Mouse (Mus musculus) midbrain, embryonic 15.5 days (tissue): ENCODE measurements around the gene Pkn2. TPM values are rescaled to one million over a fixed set of nuclear protein-coding genes. Genes with fewer than 3 reads are reported as not detected.

Experiments used
- ATAC-seq: fragments of 200-750 bp; cut with Nextera tagmentation; replicated peaks from 2 replicates; pipeline ENCODE4 v1.8.0; 2017; ENCODE audit warnings: moderate TSS enrichment
- H3K27ac ChIP-seq: fragments of 300-500 bp; sonication (generic); 2 replicates; pipeline ENCODE4 v1.5.1; 2015; ENCODE audit warnings: mild to moderate bottlenecking, inconsistent platforms
- H3K27me3 ChIP-seq: fragments of 300-500 bp; sonication (generic); replicated peaks from 2 replicates; pipeline ENCODE4 v1.6.1; 2015; ENCODE audit warnings: inconsistent platforms
- H3K36me3 ChIP-seq: fragments of 300-500 bp; sonication (generic); replicated peaks from 2 replicates; pipeline ENCODE4 v1.6.1; 2015; ENCODE audit warnings: inconsistent platforms
- H3K4me1 ChIP-seq: fragments of 300-500 bp; sonication (generic); 2 replicates; pipeline ENCODE4 v1.6.1; 2015; ENCODE audit warnings: inconsistent platforms
- H3K4me2 ChIP-seq: fragments of 300-500 bp; sonication (generic); 2 replicates; pipeline ENCODE4 v1.6.1; 2015; ENCODE audit warnings: inconsistent platforms, mild to moderate bottlenecking, moderate library complexity
- H3K4me3 ChIP-seq: fragments of 300-500 bp; sonication (generic); 2 replicates; pipeline ENCODE4 v1.5.1; 2015; ENCODE audit warnings: mild to moderate bottlenecking, inconsistent platforms
- H3K9ac ChIP-seq: fragments of 300-500 bp; sonication (generic); 2 replicates; pipeline ENCODE4 v1.6.1; 2015; ENCODE audit warnings: mild to moderate bottlenecking, inconsistent platforms
- H3K9me3 ChIP-seq: fragments of 300-500 bp; sonication (generic); 2 replicates; pipeline ENCODE4 v1.6.1; 2016; ENCODE audit warnings: inconsistent platforms
- WGBS: fragments of 180-500 bp; shearing (Covaris S2); methylation state at CpG from one replicate; pipeline ENCODE4 v1.1.7; 2015; ENCODE audit warnings: mixed read lengths; 5-methylcytosine and 5-hydroxymethylcytosine counted together
- polyA plus RNA-seq: library from polyadenylated mRNA; unstranded; fragments of >200 nt; fragmentation: Nextera tagmentation; extraction: Ambion mirVana; gene quantifications from 2 replicates; pipeline ENCODE4 v1.2.1, GENCODE M21; 2015

Pkn2 gene
- polyA plus RNA-seq: 21.9 and 23.0 TPM in 2 replicates

DNA sequence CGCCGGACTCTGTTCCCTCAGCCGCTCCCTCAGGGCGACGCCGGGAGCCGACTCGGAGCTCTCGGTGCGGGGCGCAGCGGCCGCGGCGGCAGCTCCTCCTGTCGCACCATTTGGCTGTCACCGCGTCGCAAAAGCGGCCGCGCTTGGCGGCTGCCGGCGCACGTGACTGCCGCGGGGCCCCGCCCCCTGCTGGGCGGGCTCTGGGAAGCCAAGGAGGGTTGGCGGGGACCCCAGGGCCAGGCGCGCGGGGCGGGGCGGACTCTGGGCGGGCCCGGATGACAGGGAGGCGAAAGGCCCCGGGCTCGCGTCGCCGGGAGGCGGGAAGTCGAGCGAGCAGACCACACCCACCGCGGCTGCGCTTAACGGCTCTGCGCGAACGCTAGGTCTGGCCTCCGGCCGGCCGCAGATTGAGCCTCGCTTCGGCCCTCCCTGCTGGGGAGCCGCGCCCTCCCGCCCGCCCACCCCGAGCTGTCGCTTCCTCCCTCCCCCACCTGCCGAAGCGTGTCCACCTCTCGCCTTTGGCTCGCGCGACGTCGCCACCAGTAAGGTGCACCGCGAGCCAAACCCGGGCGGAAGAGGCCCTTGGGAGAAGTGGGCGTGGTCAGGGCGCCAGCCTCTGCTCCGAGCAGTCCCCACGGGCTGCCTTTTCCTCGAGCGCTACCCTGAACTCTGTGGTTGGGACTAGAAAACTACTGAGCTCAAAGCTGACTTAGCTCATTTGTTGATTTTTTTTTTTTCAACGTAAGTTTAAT is at the start of gene Pkn2:
TSS of gene Pkn2 (minus strand) at position 133 of the 752 bp plus-strand sequence.
- Histone ChIP-seq H3K9ac (peak within 1 kb of the TSS; percentile 95), H3K4me2 (peak within 1 kb of the TSS; percentile 68), H3K27me3 (no peaks in the 10 kb centered on the region), H3K4me3 (peak within 1 kb of the TSS; percentile 100), H3K36me3 (no peaks in the 10 kb centered on the region), H3K27ac (peak within 1 kb of the TSS; percentile 95), H3K9me3 (no peaks in the 10 kb centered on the region), H3K4me1 (peaks cover 15% of the 10 kb centered on the region)
- peak; percentile 99 for ATAC-seq
- WGBS: under 1% methylated on average over 78 of the region's 84 CpGs

GRCm38 (mm10) chr3:142929906-142930305 is 48.1 kb upstream of the Pkn2 start:
- Histone ChIP-seq H3K4me2 (no peak overlapping the region), H3K4me1 (no peaks in the 10 kb centered on the region), H3K36me3 (no peaks in the 10 kb centered on the region), H3K9ac (no peak overlapping the region), H3K4me3 (no peak overlapping the region), H3K27me3 (no peaks in the 10 kb centered on the region), H3K27ac (no peak overlapping the region), H3K9me3 (no peaks in the 10 kb centered on the region)
- ATAC-seq: no peak
- 90% methylated on average over 2 of the region's 2 CpGs for WGBS

- no peak overlapping the region for H3K27ac ChIP-seq
- H3K4me1 ChIP-seq: no peaks in the 10 kb centered on the region
- 91% methylated on average over 3 of the region's 3 CpGs for WGBS
- no peaks in the 10 kb centered on the region for H3K27me3 ChIP-seq
- no peak overlapping the region for H3K9ac ChIP-seq
- H3K4me3 ChIP-seq: no peak overlapping the region
- no peaks in the 10 kb centered on the region for H3K9me3 ChIP-seq
- ATAC-seq: 0 out of 2 replicates have a peak, but pooled peaks have one; percentile 17
- no peak overlapping the region for H3K4me2 ChIP-seq
- H3K36me3 ChIP-seq: no peaks in the 10 kb centered on the region
These were observed 45.5 kb upstream of the Pkn2 start for GRCm38 (mm10) chr3:142927311-142927710.

DNA sequence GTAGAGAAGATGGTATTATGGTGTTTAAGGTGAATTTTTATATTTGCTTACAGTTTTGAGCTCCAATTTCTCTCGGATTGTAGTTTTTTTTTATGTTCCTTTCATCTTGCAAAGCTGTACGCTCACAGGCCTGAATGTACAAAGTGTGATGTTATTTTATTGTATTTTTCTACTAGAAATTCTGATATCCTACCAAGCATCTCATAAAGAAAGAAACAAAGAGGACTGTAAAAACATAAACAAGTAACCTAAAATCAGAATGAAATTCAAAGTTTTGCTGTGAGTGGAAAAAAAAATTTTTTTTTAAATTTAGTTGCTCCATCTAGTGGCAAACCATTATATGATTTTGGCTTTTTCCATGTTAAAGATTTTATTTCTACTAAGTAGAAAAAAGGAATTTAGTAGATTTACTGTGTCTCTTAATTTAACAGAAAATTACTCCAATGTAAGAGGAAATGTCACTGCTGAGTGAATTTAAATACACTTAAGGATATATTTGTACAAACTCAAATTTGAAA is 43.1 kb upstream of the Pkn2 start:
- 88% methylated on average over 2 of the region's 2 CpGs for WGBS
- no peak overlapping the region for H3K4me3 ChIP-seq
- no peak for ATAC-seq

GRCm38 (mm10) chr3:142919070-142919469 is 37.3 kb upstream of the Pkn2 start:
- H3K9ac ChIP-seq: no peak overlapping the region
- H3K4me2 ChIP-seq: no peak overlapping the region
- no peaks in the 10 kb centered on the region for H3K4me1 ChIP-seq
- H3K9me3 ChIP-seq: no peaks in the 10 kb centered on the region
- no peak overlapping the region for H3K27ac ChIP-seq
- ATAC-seq: no peak
- H3K4me3 ChIP-seq: no peak overlapping the region
- no peaks in the 10 kb centered on the region for H3K27me3 ChIP-seq
- 70% methylated on average over 3 of the region's 3 CpGs for WGBS
- H3K36me3 ChIP-seq: no peaks in the 10 kb centered on the region

More for the DNA sequence above, 43.1 kb upstream of the Pkn2 start:
- H3K4me2 ChIP-seq: no peak overlapping the region
- no peak overlapping the region for H3K9ac ChIP-seq
- no peak overlapping the region for H3K27ac ChIP-seq
- no peaks in the 10 kb centered on the region for H3K36me3 ChIP-seq
- no peaks in the 10 kb centered on the region for H3K4me1 ChIP-seq
- no peaks in the 10 kb centered on the region for H3K27me3 ChIP-seq
- no peaks in the 10 kb centered on the region for H3K9me3 ChIP-seq

DNA sequence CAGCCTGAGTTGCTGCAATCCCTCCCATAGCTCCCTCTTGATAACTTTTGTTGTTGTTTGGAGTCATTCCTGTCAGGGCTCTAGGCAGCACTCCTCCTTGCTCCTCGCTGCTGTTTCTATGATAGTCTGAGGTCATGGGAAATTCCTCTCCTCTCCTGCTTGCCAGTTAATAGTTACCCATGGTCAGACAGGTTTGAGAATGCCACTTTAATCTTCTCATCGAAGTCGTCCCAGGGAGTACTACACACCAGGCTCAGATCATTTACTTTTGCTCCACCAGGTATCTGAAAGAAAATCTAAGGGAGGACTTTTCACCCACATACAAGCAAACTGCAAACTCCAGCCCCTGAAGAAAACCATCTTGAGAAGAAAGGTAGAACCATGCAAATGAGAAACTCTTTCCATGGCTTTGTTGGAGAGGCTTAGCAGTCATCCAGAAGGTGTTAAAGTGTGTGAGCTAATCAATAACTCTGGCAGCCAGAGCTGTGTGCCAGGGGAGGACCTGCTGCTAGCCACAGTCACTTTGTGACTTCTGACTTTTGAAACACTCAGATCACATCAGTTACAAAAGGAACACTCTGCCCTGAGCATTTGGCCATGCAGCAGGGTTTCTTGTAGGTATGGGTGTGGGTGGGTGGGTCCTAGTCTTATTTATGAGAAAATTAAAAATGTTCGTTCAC is 36.1 kb upstream of the Pkn2 start:
- Histone ChIP-seq H3K27me3 (no peaks in the 10 kb centered on the region), H3K9ac (no peak overlapping the region), H3K9me3 (no peaks in the 10 kb centered on the region), H3K4me1 (no peaks in the 10 kb centered on the region), H3K27ac (no peak overlapping the region), H3K4me3 (no peak overlapping the region), H3K4me2 (no peak overlapping the region), H3K36me3 (no peaks in the 10 kb centered on the region)
- ATAC-seq: no peak
- WGBS: 85% methylated on average over 4 of the region's 4 CpGs

GRCm38 (mm10) chr3:142917171-142917570 is 35.4 kb upstream of the Pkn2 start:
- no peaks in the 10 kb centered on the region for H3K36me3 ChIP-seq
- H3K9me3 ChIP-seq: no peaks in the 10 kb centered on the region
- WGBS: 92% methylated on average over 4 of the region's 4 CpGs
- ATAC-seq: no peak
- H3K9ac ChIP-seq: no peak overlapping the region
- no peaks in the 10 kb centered on the region for H3K4me1 ChIP-seq
- no peak overlapping the region for H3K27ac ChIP-seq
- H3K4me3 ChIP-seq: no peak overlapping the region
- H3K4me2 ChIP-seq: no peak overlapping the region
- no peaks in the 10 kb centered on the region for H3K27me3 ChIP-seq

GRCm38 (mm10) chr3:142913295-142913694 is 31.5 kb upstream of the Pkn2 start:
- no peak overlapping the region for H3K9ac ChIP-seq
- H3K27ac ChIP-seq: no peak overlapping the region
- no peaks in the 10 kb centered on the region for H3K4me1 ChIP-seq
- H3K9me3 ChIP-seq: no peaks in the 10 kb centered on the region
- no peak for ATAC-seq
- H3K4me3 ChIP-seq: no peak overlapping the region
- WGBS: 83% methylated on average over 1 of the region's 1 CpGs
- H3K27me3 ChIP-seq: no peaks in the 10 kb centered on the region
- no peak overlapping the region for H3K4me2 ChIP-seq
- H3K36me3 ChIP-seq: no peaks in the 10 kb centered on the region

- ATAC-seq: no peak
- H3K27ac ChIP-seq: no peak overlapping the region
- no peak overlapping the region for H3K9ac ChIP-seq
- H3K36me3 ChIP-seq: no peaks in the 10 kb centered on the region
- H3K4me1 ChIP-seq: no peaks in the 10 kb centered on the region
- WGBS: 85% methylated on average over 2 of the region's 2 CpGs
- no peak overlapping the region for H3K4me2 ChIP-seq
- no peaks in the 10 kb centered on the region for H3K27me3 ChIP-seq
- no peak overlapping the region for H3K4me3 ChIP-seq
- no peaks in the 10 kb centered on the region for H3K9me3 ChIP-seq
These were observed 17.9 kb upstream of the Pkn2 start for GRCm38 (mm10) chr3:142899683-142900082.

DNA sequence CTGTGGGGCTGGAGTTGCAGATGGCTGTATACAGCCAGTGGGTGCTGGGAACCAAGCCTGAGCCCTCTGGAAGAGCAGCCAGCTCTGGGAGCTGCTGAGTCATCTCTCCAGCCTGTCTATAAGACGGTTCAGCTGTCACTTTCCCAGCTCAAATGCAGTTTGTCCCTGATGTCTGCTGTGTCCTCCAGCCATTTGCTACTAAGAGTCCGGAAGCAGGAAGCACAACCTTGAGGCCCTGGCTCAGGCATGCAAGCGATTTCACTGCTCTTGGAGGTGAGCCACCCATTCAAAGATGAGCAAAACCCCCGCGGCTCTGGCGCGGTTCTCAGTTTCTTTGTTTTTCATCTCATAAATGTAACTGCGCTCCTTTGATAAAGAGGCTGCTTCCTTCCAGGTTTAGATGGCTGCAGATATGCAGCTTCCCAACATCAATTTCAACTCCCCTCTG is 17.2 kb upstream of the Pkn2 start:
- Histone ChIP-seq H3K36me3 (no peaks in the 10 kb centered on the region), H3K27me3 (no peaks in the 10 kb centered on the region), H3K4me2 (no peak overlapping the region), H3K9ac (no peak overlapping the region), H3K27ac (no peak overlapping the region), H3K9me3 (no peaks in the 10 kb centered on the region), H3K4me3 (no peak overlapping the region), H3K4me1 (no peaks in the 10 kb centered on the region)
- WGBS: 89% methylated on average over 8 of the region's 8 CpGs
- no peak for ATAC-seq

GRCm38 (mm10) chr3:142890442-142890841 is 8.6 kb upstream of the Pkn2 start:
- Histone ChIP-seq H3K27me3 (no peaks in the 10 kb centered on the region), H3K27ac (no peak overlapping the region), H3K9me3 (no peaks in the 10 kb centered on the region), H3K4me3 (no peak overlapping the region), H3K4me1 (no peaks in the 10 kb centered on the region), H3K9ac (no peak overlapping the region), H3K36me3 (no peaks in the 10 kb centered on the region), H3K4me2 (no peak overlapping the region)
- 86% methylated on average over 3 of the region's 3 CpGs for WGBS
- ATAC-seq: no peak

DNA sequence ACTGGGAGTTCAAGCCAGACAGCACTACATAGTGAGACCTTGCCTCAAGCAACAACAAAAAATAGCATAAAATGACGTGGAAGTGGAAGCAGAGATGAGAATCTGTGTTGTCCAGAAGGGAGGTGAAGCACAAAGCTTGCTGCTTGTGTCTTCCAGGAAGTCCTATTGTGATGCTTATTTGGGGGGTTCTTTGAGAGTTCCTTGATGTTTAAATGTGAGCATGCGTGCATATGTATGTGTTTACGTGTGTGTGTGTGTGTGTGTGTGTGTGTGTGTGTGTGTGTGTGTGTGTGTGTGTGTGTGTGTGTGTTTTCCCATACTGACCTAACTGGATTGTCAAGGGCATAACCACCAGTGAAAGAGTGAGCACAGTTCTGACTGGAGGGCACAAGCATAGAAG is 5.2 kb upstream of the Pkn2 start:
- Histone ChIP-seq H3K27ac (no peak overlapping the region), H3K4me3 (no peak overlapping the region), H3K27me3 (no peaks in the 10 kb centered on the region), H3K4me1 (peaks cover 9% of the 10 kb centered on the region), H3K36me3 (no peaks in the 10 kb centered on the region), H3K4me2 (no peak overlapping the region), H3K9ac (no peak overlapping the region), H3K9me3 (no peaks in the 10 kb centered on the region)
- no peak for ATAC-seq
- WGBS: 80% methylated on average over 3 of the region's 3 CpGs
